Mouse (Mus musculus): ENCODE data around the gene Cab39. TPM values are rescaled to one million over a fixed set of nuclear protein-coding genes. Genes with fewer than 3 reads are reported as not detected.

Cab39 gene
- total RNA-seq (2023), result 104 to 119 TPM (median 114 TPM) in 4 replicates

DNA sequence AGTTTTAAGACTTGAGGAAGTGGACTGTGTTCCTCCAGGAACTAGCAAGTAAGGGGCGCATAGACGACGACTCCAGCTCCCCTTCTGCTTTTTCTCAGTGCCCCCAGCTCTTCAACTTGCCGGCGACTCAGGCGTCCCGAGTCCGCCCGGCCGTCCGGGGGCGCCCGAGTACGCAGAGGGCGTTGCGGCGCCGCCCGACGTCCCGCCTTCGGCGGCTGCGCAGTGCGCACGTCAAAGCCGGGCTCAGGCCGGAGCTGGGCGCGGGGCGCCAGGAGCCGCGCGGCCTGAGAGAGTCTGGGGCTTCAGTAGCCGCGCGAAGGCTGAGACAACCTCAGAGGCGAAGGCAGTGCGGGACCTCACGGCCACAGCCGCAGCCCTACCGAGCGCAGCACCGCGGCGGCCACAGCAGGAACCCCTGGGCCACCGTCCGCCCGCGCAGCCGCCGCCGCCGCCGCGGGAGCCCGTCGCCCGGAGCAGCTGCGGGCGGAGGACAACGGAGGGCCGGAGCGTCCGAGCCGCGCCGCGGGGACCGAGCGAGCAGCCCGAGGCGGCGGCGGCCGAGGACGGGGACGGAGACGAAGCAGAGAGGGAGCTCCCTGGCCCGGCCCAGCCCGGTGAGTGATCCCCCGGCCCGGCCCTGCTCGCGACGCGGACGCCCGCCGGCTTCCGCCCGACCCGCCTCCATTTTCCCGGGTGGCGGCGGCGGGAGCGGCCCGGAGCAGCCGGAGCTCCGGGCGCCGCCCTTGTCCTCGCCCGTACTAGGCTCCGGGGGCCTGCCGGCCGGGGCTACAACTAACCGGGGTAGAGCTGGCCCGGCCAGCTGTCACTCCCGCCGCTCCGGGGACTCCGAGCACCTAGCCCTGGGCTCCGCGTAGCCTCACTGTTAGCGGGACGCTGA is at the start of gene Cab39:
Gene Cab39 (plus strand): TSS at position 234 of the 898 bp plus-strand sequence.

DNA sequence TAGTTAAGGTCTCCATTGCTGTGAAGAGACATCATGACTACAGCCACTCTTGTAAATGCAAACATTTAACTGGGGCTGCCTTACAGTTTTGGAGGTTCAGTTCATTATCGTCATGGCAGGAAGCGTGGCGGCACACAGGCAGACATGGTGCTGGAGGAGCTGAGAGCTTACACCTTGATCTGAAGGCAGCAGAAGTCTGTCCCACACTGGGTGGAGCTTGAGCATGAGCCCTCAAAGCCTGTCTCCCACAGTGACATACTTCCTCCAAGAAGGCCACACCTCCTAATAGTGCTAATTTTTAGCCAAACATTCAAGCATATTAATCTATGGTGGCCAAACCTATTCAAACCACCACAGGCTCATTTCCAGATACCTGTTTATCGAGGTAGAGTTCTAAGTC is 14.8 kb upstream of the Cab39 start, which contains the start of gene A630001G21Rik:
Gene A630001G21Rik (minus strand): TSS at position 208 of the 400 bp plus-strand sequence.

GRCm38 (mm10) chr1:85894231-85894747 is 101.0 kb downstream of the Cab39 start, which contains the start of gene Itm2c:
Itm2c (plus strand) TSS chr1:85894281.

Other genes starting within 250 kb of the Cab39 start
- not detected in 4 replicates for gene G530012D18Rik, start 217.8 kb upstream of the Cab39 start, total RNA-seq (2023)
- gene Sp110, start 194.6 kb upstream of the Cab39 start, total RNA-seq (2023), result 199 to 207 TPM (median 200 TPM) in 4 replicates
- gene Sp140, start 193.1 kb upstream of the Cab39 start, total RNA-seq (2023), result 142 to 163 TPM (median 152 TPM) in 4 replicates
- gene Sp100, start 143.5 kb upstream of the Cab39 start, total RNA-seq (2023), result 450 to 479 TPM (median 467 TPM) in 4 replicates
- 136 to 165 TPM (median 156 TPM) in 4 replicates for gene A630001G21Rik, start 14.8 kb upstream of the Cab39 start, total RNA-seq (2023)
- 18.0 to 23.6 TPM (median 20.4 TPM) in 4 replicates for gene Itm2c, start 100.8 kb downstream of the Cab39 start, total RNA-seq (2023)
- 0.50 to 1.2 TPM (median 0.86 TPM) in 3 of 4 replicates, not detected in the other for gene 4933407L21Rik, start 135.0 kb downstream of the Cab39 start, total RNA-seq (2023)
- gene Gpr55, start 167.6 kb downstream of the Cab39 start, total RNA-seq (2023), result 2.0 to 2.7 TPM (median 2.5 TPM) in 4 replicates
- gene Spata3, start 223.4 kb downstream of the Cab39 start, total RNA-seq (2023), result not detected in 4 replicates